Mouse (Mus musculus) liver, adult 2 months (tissue): ENCODE data around the gene Ric8b.

Experiments
- CTCF ChIP-seq: fragments of 200-500 bp; IDR thresholded peaks from 2 replicates; pipeline ENCODE4 v1.5.1; 2011; ENCODE audit warnings: low read depth, low read length, control low read depth
- POLR2A ChIP-seq: fragments of 200-500 bp; IDR thresholded peaks from 2 replicates; pipeline ENCODE4 v1.6.1; 2011; ENCODE audit warnings: low read length, control low read depth; ENCODE audit not compliant: insufficient read depth; ENCODE audit errors: extremely low read depth

DNA sequence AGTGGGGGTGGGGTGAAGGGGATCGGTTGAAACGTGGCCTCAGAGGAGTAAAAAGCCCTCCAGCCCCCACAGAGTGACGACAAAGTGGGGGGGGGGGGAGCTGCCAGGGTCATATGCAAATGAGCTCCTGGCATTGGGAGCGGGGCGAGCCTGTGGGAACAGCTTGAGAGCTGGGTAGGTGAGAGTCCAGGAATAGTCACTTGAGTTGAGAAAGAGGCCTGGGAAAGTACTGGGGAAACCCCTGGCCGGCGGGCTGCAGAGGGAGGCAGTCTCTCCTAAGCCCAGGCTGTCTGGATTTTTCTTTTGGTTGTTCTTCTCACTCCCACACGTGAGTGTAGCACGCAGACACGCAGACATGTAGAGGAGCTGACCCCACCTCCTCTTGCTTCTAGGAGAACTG, 120.7 kb downstream of the Ric8b start:
- no peak for TF ChIP-seq CTCF
- no peak for TF ChIP-seq POLR2A
